Mouse (Mus musculus): ENCODE results near the gene Itga6. TPM values are rescaled to one million over a fixed set of nuclear protein-coding genes. Genes with fewer than 3 reads are reported as not detected.

The Itga6 gene
- polyA plus RNA-seq (2016; fragmentation: Nextera tagmentation; extraction: Ambion mirVana): 47.1 and 48.3 TPM in 2 replicates

DNA sequence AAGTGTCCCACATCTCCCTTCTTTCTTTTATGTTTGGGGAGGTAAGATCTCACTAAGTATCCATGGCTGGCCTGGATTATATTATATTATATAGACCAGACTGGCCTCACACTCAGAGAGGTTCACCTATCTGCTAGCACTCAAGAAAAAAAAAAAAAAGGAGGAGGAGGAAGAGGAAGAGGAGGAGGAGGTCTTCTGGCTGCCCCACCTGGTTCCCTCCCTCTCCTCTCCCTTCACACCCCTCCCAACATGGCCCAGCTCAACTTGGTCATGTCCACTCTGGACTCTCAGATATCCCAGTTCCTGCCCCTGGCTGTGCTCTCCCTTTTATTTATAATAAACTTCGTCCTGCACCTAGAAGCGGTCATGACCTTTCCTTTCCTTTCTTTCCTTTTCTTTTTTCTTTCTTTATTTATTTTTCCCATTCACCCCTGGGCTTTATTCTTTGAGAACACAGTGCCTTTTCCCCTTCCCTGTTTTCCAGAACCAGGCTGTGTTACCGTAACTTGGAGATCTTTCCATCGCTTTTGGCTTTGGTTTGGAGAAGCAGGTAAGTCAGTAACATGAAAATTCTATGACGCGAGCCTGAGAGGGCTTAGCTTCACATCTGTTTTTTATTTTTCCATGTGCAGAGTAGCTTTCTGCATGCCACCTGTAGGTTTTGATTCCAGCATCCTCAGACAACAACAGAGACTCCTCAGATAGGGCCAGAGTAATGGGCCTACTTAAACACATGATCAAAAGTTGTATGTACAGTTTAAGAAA, at the start of gene Itga6:
Gene Itga6 (plus strand): TSS at position 7 of the 765 bp plus-strand sequence.
- Histone ChIP-seq H3K4me2 (peak within 1 kb of the TSS; percentile 31), H3K27ac (peak within 1 kb of the TSS; percentile 61), H3K4me3 (replicated peaks) (no peak within 1 kb of the TSS), H3K36me3 (replicated peaks) (no peaks in the 10 kb centered on the region), H3K27me3 (no peaks in the 10 kb centered on the region), H3K9me3 (no peaks in the 10 kb centered on the region), H3K4me1 (peaks cover 54% of the 10 kb centered on the region), H3K9ac (no peak within 1 kb of the TSS)
- ATAC-seq (ENCODE audit: low FRiP score): no peak
- 52% methylated on average over 6 of the region's 6 CpGs for WGBS

DNA sequence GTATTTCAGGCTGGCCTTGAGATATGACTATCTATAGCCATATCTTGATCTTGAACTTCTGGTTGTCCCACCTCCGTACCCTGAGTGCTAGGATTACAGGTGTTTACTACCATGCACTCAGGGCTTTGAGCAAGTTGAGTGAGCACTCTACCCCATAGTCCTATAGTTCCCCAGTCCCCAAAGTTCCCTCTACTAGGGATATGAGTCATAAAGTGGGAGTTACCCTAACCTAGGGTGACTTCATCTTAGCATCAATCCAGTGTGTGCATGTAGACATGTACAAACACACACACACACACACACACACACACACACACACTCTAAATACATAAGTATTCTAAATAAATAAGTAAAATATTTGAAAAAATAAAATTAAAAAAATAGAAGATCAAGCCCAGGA, 48.6 kb upstream of the Itga6 start:
- Histone ChIP-seq H3K4me2 (no peak overlapping the region), H3K36me3 (replicated peaks) (no peaks in the 10 kb centered on the region), H3K9ac (no peak overlapping the region), H3K4me3 (replicated peaks) (no peak overlapping the region), H3K9me3 (0 out of 2 replicates have a peak, but pooled peaks cover 3% of the 10 kb centered on the region), H3K27ac (no peak overlapping the region), H3K4me1 (no peaks in the 10 kb centered on the region), H3K27me3 (0 out of 2 replicates have a peak, but pooled peaks cover 3% of the 10 kb centered on the region)
- ATAC-seq (ENCODE audit: low FRiP score): no peak
- WGBS: 95% methylated on average over 1 of the region's 1 CpGs

DNA sequence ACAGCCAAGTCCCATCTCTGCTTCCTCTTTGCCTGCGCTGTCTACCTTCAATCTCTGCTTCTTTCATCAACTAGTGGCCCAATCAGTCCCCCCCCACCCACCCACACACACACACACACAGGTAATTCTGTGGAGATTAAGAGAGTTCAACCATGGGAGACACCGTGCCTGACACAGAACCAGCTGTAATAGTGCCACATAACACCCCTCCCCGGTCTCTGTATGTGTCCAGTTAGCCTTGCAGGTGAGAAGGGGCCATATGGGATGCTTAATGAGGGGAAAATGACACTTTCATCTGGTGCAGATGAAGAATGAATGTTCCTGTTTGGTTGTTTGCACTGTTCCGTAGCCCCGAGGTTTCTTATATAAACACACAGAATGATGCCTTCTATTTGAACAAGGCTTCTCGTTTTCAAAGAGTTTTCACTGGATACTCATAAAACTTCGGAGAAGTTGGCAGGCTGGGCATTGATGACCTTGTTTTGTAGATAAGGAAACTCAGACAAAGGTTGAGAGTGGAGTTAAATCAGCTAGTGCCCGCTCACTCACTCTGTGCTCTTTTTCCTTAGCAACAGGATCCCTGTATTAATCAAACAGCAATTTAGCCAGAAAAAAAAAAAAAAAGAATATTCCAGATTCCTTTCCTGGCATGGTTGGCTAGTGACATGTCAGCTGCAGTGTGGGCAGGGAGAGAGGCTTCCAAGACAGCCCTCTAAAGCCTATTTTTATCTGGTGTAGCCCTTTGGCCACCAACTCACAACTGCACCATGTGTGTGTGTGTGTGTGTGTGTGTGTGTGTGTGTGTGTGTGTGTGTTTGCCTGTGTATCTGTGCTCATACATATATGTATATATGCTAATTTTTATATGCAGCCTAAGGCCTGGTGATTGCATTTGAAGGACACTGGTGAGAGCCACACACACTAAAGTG, 47.7 kb upstream of the Itga6 start:
- H3K9me3 ChIP-seq: 0 out of 2 replicates have a peak, but pooled peaks cover 3% of the 10 kb centered on the region
- no peak overlapping the region for H3K4me2 ChIP-seq
- no peak for ATAC-seq (ENCODE audit: low FRiP score)
- H3K27ac ChIP-seq: no peak overlapping the region
- WGBS: 80% methylated on average over 8 of the region's 8 CpGs
- no peak overlapping the region for H3K9ac ChIP-seq
- no peaks in the 10 kb centered on the region for H3K36me3 ChIP-seq (replicated peaks)
- H3K4me3 ChIP-seq (replicated peaks): no peak overlapping the region
- H3K27me3 ChIP-seq: 0 out of 2 replicates have a peak, but pooled peaks cover 3% of the 10 kb centered on the region
- H3K4me1 ChIP-seq: no peaks in the 10 kb centered on the region

DNA sequence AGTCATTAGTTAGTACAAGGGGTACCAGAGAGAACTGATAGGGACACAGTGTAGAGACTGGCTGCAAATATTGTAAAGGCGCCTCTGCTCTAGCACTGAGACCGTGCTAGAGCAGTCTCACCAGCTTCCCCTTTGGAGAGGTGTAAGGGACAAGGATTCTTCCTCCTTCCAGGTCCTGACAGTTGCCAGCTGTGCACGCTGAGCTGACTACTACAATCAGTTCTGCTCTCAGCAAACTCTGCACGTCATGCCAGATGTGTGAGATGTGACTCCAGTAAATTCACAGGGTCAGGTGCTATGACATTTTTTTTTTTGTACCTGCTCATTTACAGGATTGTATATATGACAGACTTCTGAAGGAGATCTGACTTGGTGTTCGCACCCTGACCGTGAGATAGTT, 47.0 kb upstream of the Itga6 start:
- Histone ChIP-seq H3K36me3 (replicated peaks) (no peaks in the 10 kb centered on the region), H3K4me2 (no peak overlapping the region), H3K9me3 (0 out of 2 replicates have a peak, but pooled peaks cover 3% of the 10 kb centered on the region), H3K9ac (no peak overlapping the region), H3K27me3 (0 out of 2 replicates have a peak, but pooled peaks cover 3% of the 10 kb centered on the region), H3K4me3 (replicated peaks) (no peak overlapping the region), H3K27ac (no peak overlapping the region), H3K4me1 (no peaks in the 10 kb centered on the region)
- 89% methylated on average over 6 of the region's 6 CpGs for WGBS
- ATAC-seq (ENCODE audit: low FRiP score): no peak

DNA sequence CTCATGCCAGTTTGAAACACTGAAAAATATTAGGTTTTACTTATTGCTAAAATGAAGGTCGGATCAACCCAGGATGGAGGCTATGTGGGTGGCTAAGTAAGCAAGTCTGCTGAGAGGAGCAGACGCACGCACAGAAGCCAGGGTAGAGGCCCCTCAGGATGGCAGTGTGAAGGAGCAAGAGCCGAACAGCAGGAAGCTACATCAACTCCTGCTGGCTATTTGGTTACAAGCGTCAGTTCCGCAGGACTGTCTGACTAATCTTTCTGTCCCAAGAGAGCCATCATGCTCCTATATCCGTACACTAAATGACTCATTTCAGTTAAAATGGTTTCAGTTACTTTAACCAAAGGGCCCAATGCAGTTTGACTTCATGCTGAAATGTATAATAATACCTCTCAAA, 46.5 kb upstream of the Itga6 start:
- Histone ChIP-seq H3K9ac (no peak overlapping the region), H3K4me3 (replicated peaks) (no peak overlapping the region), H3K9me3 (0 out of 2 replicates have a peak, but pooled peaks cover 3% of the 10 kb centered on the region), H3K4me1 (peaks cover 4% of the 10 kb centered on the region), H3K36me3 (replicated peaks) (no peaks in the 10 kb centered on the region), H3K4me2 (no peak overlapping the region), H3K27me3 (0 out of 2 replicates have a peak, but pooled peaks cover 3% of the 10 kb centered on the region), H3K27ac (no peak overlapping the region)
- WGBS: 54% methylated on average over 7 of the region's 7 CpGs
- no peak for ATAC-seq (ENCODE audit: low FRiP score)

DNA sequence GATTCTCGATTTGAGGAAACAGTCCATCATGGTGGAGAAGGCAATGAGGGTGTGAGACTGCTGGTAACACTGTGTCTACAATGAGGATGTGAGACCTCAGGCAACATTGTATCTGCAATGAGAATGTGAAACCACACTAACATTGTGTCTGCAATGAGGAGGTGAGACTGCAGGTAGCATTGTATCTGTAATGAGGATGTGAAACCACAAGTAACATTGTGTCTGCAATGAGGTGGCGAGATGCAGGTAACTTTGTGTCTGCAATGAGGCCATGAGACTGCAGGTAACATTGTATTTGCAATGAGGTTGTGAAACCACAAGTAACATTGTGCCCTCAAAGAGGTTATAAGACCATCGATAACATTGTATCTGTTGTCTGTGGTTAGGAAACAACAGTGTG, 44.1 kb upstream of the Itga6 start:
- no peak for ATAC-seq (ENCODE audit: low FRiP score)
- WGBS: 93% methylated on average over 3 of the region's 3 CpGs
- no peak overlapping the region for H3K4me3 ChIP-seq (replicated peaks)

DNA sequence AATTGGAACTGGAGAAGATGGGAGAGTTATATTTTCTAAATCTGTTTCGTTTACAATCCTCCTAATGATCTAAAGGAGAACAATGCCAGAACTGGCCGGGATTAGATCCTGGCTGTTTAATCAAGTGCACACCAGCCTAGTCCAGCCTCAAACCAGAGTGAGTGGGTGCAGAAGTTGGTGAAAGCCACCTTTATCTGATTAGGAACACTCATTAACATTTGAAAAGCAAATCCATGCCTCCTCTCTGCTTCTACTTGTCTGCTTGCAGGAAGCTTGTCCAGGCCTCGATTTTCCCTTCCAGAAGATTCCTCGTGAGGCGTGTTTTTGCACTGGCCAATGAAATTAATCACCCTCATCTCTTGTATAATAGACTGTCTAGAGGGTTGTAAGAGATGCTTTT, 41.1 kb upstream of the Itga6 start:
- Histone ChIP-seq H3K36me3 (replicated peaks) (no peaks in the 10 kb centered on the region), H3K4me2 (no peak overlapping the region), H3K4me3 (replicated peaks) (no peak overlapping the region), H3K27ac (no peak overlapping the region), H3K9me3 (0 out of 2 replicates have a peak, but pooled peaks cover 3% of the 10 kb centered on the region), H3K4me1 (peaks cover 11% of the 10 kb centered on the region), H3K9ac (no peak overlapping the region), H3K27me3 (no peaks in the 10 kb centered on the region)
- 25% methylated on average over 5 of the region's 5 CpGs for WGBS
- ATAC-seq (ENCODE audit: low FRiP score): no peak

More for the DNA sequence above, 44.1 kb upstream of the Itga6 start:
- Histone ChIP-seq H3K9ac (no peak overlapping the region), H3K36me3 (replicated peaks) (no peaks in the 10 kb centered on the region), H3K4me1 (peaks cover 11% of the 10 kb centered on the region), H3K27me3 (0 out of 2 replicates have a peak, but pooled peaks cover 3% of the 10 kb centered on the region), H3K27ac (no peak overlapping the region), H3K9me3 (0 out of 2 replicates have a peak, but pooled peaks cover 3% of the 10 kb centered on the region), H3K4me2 (no peak overlapping the region)

DNA sequence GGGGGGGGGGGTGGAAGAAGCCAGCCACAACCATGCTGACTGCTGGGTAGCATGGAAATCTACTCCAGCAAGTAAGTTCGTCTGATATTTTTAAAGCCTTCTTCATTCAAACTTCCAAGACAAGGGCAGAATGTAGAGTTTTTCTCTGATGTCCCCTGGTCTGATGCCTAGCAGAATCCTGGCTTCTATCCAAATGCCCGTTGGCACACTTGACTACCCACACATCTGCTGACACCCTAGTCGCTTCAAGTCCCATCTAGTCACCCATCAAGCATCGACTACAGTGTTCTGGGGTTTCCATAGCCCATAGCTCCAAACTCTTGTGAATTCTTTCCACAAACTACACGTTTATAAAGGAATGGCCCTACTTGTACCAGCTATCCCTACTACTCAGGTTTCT, 36.5 kb upstream of the Itga6 start:
- H3K9ac ChIP-seq: no peak overlapping the region
- H3K36me3 ChIP-seq (replicated peaks): no peaks in the 10 kb centered on the region
- H3K4me1 ChIP-seq: peaks cover 8% of the 10 kb centered on the region
- H3K4me3 ChIP-seq (replicated peaks): no peak overlapping the region
- ATAC-seq (ENCODE audit: low FRiP score): no peak
- 84% methylated on average over 5 of the region's 5 CpGs for WGBS
- H3K27ac ChIP-seq: no peak overlapping the region
- no peaks in the 10 kb centered on the region for H3K27me3 ChIP-seq
- H3K9me3 ChIP-seq: no peaks in the 10 kb centered on the region
- H3K4me2 ChIP-seq: no peak overlapping the region

DNA sequence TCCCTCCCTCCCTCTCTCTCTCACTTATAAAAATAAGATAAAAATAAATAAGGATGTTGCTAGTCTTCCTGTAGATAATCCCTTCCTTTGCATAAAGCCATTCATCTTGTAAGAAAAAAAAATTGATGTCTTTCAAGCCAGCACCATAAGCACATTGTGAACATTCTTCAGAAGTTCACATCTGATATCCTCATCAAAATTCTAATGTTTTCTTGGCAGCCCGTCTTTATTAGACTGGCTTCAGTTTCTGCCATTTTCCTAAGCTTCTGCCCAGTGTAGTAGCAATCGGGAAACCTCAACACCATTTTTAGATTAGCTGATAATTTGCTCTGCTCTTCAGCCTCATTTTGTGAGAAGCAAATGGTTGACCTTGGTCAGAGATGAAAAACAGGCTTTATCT, 33.8 kb upstream of the Itga6 start:
- Histone ChIP-seq H3K9ac (no peak overlapping the region), H3K27me3 (no peaks in the 10 kb centered on the region), H3K27ac (no peak overlapping the region), H3K4me2 (no peak overlapping the region), H3K36me3 (replicated peaks) (no peaks in the 10 kb centered on the region), H3K9me3 (no peaks in the 10 kb centered on the region), H3K4me1 (no peaks in the 10 kb centered on the region), H3K4me3 (replicated peaks) (no peak overlapping the region)
- no peak for ATAC-seq (ENCODE audit: low FRiP score)
- 87% methylated on average over 2 of the region's 2 CpGs for WGBS

DNA sequence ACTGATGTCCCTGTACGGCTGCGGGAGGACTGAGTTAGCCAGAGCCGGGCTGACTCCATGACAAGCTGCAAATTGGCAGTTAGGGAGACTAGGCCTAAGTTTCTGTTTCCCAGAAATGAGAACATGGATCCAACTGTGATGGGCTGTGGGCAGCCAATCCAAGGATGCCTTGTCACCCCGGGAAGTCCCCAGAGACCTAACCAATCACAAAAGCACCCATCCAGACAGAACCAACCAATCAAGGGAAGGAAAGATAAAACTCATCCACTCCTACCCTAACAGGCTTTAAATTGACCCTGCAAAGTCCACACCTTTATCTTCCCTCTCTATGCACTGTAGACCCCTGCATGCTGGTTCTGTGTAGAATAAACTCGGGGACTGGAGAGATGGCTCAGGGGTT, 31.0 kb upstream of the Itga6 start:
- Histone ChIP-seq H3K27ac (no peak overlapping the region), H3K36me3 (replicated peaks) (no peaks in the 10 kb centered on the region), H3K4me1 (peaks cover 7% of the 10 kb centered on the region), H3K27me3 (no peaks in the 10 kb centered on the region), H3K4me2 (no peak overlapping the region), H3K9me3 (no peaks in the 10 kb centered on the region), H3K9ac (no peak overlapping the region), H3K4me3 (replicated peaks) (no peak overlapping the region)
- 92% methylated on average over 5 of the region's 5 CpGs for WGBS
- ATAC-seq (ENCODE audit: low FRiP score): no peak

DNA sequence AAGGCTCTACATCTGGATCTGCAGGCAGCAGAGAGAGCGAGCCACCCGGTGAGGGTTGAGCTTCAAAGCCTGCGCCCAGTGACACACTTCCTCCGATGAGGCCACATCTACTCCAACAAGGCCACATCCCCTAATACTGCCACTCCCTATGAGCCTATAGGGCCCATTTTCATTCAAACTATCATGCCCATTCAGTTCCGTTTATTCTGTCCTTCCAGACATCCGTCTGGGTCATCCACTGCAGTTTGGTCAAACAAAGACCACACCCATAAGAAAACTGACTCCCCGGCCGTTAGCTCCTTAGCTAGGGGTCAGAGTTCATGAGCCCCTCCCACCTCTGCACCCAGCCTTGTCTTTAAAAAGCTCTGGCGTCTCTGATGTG, 26.4 kb upstream of the Itga6 start:
- peak overlapping the region; percentile 38; the same call in 1 of the 2 replicates for H3K27ac ChIP-seq

DNA sequence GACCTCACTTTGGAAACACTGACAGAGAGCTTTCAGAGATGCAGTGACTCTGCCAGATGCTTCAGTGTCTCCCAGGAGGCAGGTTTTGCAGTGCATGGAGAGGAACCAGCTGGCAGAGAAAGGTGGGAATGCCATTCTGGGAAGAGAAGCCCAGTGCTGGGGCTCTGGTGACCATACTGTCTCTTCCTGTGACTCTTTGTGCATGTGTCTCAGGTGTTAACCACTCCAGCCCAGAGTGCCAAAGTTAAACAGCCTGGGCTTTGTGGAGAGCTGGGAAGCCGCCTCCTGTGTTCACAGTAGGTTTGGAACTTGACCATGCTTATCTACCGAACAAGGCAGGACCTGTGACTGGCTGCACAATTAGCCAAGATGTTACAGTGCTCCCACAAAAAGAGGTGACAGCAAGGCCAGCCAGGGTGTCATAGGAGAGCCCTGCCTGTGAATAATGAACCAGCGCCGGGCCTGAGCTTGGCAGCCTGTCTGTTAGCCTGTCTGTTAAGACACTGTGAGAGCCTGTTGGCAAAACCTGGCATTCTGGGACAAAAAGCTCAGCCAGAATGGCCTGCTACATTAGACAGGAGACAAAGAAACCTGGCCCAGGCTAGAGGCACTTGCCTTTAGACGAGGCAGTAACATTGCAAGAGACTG, 25.9 kb upstream of the Itga6 start:
- H3K4me3 ChIP-seq (replicated peaks): no peak overlapping the region
- H3K4me1 ChIP-seq: peaks cover 13% of the 10 kb centered on the region
- no peaks in the 10 kb centered on the region for H3K36me3 ChIP-seq (replicated peaks)
- 39% methylated on average over 5 of the region's 5 CpGs for WGBS
- peak overlapping the region; percentile 38; the same call in 1 of the 2 replicates for H3K27ac ChIP-seq
- ATAC-seq (ENCODE audit: low FRiP score): peak; percentile 49; the same call in 1 of the 2 replicates
- H3K9me3 ChIP-seq: no peaks in the 10 kb centered on the region
- no peak overlapping the region for H3K4me2 ChIP-seq
- H3K27me3 ChIP-seq: no peaks in the 10 kb centered on the region
- no peak overlapping the region for H3K9ac ChIP-seq

More for the DNA sequence above, 26.4 kb upstream of the Itga6 start:
- WGBS: 45% methylated on average over 9 of the region's 9 CpGs
- H3K9ac ChIP-seq: no peak overlapping the region
- H3K4me3 ChIP-seq (replicated peaks): no peak overlapping the region
- H3K36me3 ChIP-seq (replicated peaks): no peaks in the 10 kb centered on the region
- H3K4me1 ChIP-seq: peaks cover 13% of the 10 kb centered on the region
- ATAC-seq (ENCODE audit: low FRiP score): no peak
- H3K4me2 ChIP-seq: no peak overlapping the region
- no peaks in the 10 kb centered on the region for H3K9me3 ChIP-seq
- no peaks in the 10 kb centered on the region for H3K27me3 ChIP-seq
